Mouse (Mus musculus): Measurements from ENCODE around the gene Npas1. TPM values are rescaled to one million over a fixed set of nuclear protein-coding genes. Genes with fewer than 3 reads are reported as not detected.

The Npas1 gene
- total and polyA plus RNA-seq, 3 experiments = not detected

DNA sequence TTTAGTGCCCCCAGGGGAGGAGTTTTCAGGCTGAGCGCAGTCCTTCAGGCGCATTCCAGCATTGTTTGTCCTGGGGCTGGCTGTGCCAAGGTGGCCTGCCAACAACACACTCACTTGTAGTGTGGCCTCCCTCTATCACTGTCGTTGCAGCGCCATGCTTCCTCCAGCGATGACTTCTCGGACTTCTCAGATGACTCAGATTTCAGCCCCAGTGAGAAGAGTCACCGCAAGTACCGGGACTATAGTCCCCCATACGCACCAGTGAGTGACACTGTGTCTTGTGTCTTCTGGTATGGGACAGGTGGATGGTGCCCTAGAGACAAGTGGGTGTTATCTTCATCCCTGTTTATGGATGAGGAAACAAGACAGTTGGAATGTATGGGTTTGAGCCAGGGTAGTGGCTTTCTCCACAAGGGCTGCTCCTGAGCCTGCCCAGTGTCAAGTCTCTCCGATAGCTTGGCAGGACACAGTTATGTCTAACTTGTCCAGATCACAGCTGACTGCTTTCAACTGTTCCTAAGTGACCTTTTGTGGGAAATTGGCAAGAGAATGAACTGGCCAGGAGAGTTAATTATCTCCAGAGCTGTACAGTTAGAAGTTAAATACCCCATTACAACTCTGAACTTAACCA lies 60.3 kb downstream of the Npas1 start:
- DNase-seq = peak; percentile 57

DNA sequence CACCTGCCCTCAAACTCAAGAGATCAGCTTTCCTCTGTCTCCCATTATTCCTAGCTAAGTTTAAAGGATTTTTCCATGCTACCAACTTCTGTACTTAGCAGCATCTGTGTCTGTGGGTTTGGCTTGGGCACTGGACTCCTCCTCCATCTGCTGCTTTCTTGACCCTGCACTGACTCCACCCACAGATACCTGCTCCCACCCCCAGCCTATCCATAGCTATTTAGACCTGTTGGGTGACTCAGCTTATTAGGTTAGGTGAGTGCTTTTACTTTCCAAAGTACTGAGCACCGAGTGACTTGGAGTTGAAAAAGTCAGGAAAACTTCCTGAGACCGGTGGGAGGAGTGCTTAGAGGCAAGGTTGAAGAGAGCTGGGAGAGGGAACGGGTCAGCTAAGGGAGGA lies 62.1 kb downstream of the Npas1 start:
- no peak for DNase-seq

DNA sequence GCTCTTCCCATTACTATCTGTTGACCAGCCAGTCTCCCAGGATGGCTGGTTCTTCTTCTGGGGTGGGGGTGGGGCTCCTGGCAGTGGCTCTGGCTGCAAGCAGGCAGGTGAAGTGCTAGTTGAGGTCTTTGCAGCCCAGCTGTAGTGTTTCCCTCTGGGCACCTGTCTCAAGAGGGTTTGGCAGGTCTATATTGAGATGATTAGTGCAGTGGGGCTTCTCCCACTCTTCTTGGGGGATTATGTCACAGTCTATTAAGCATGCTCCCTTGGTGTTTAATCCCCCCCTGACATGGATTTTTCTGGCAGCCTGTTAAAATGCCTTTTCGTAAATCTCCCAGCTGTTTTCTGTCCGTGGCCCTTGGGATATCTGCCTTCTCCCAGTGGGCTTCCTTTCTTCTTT lies 64.6 kb downstream of the Npas1 start:
- DNase-seq = no peak

DNA sequence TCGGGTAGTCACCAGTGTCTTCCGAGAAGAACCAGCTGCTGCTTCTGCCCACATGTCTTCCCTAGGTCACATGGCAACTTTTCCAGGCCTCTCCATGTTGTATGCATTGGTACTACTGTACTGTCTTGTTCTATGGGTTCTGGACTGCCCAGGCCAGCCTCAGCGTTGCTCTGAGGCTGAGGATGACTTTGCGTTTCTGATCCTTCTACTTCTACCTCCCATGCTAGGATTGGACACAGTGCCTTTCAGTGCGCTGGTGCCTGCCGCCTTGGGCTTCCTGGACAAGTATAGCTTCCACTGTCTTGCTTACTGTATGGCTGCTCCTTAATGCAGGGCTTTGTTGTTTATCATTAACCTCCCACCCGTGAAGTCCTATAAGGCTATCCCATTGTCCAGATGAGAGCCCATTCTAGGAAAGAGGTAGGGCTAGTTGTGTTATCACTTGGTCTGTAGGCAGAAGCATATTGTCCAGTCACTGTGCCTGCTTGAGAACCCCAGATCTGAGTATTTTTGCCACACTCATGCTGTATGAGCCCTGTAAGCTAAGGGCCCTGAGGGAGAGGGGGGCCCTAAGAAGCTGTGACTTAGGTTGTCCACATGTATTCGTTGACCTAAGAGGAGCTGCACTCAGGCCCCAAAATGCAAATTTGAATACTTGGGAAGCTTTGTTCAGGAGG lies 65.2 kb downstream of the Npas1 start:
- no peak for DNase-seq

DNA sequence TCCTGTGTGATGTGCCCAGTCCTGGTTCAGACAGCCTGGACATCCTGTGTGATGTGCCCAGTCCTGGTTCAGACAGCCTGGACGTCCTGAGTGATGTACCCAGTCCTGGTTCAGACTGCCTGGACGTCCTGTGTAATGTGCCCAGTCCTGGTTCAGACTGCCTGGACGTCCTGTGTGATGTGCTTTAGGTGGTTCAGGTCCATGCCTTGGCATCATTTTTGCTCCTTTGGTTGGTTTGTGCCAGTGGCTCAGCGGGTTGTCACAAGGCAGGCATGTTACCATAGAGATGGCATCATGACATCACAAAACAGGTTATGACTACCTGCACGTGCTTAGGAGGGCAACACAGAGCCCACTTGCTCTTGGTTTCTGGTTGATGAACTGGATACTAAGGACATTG lies 66.4 kb downstream of the Npas1 start:
- no peak for DNase-seq

DNA sequence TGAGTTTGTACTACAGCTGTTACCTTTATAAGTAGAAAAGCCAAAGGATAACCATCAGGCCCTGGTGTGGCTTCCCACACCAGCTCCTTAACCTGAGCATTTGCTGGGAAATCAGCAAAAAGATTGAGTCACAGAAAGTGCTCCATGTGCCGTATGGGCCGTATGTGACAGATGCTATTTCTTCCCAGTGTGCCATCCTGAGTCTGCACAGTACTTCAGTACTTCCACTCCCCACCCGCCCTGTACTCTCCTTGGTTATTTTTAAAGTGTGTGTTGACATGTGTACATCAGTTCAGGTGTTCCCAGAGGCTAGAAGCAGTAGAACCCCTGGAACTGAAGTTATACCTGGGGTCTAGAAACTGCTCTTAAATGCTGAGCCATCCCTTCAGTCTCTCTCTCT lies 70.5 kb downstream of the Npas1 start:
- no peak for DNase-seq

Other genes with a start within 250 kb of the Npas1 start
- gene C5ar2, start 233.6 kb downstream of the Npas1 start, total RNA-seq (2021) = under 1 TPM; 0.52 to 0.59 TPM
- 0.43 and 0.71 TPM in 2 replicates for gene C5ar2, start 233.6 kb downstream of the Npas1 start, polyA plus RNA-seq (2012; rRNA removed)
- 10 to 100 TPM in 1 of 2 experiments, 1 to 10 TPM in 1; 5.7 to 10.4 TPM for gene C5ar1, start 218.2 kb downstream of the Npas1 start, total RNA-seq (2021)
- gene C5ar1, start 218.2 kb downstream of the Npas1 start, polyA plus RNA-seq (2012; rRNA removed) = 7.1 and 9.0 TPM in 2 replicates
- 10 to 100 TPM; 13.3 to 22.9 TPM for gene Inafm1, start 204.1 kb downstream of the Npas1 start, total RNA-seq (2021)
- 160 and 217 TPM in 2 replicates for gene Inafm1, start 204.1 kb downstream of the Npas1 start, polyA plus RNA-seq (2012; rRNA removed)
- gene Ccdc9, start 190.9 kb downstream of the Npas1 start, total RNA-seq (2021) = 10 to 100 TPM; 53.9 to 61.2 TPM
- gene Ccdc9, start 190.9 kb downstream of the Npas1 start, polyA plus RNA-seq (2012; rRNA removed) = 17.4 and 19.8 TPM in 2 replicates
- gene Bbc3, start 169.3 kb downstream of the Npas1 start, total RNA-seq (2021) = 1 to 10 TPM; 3.3 to 9.1 TPM
- gene Bbc3, start 169.3 kb downstream of the Npas1 start, polyA plus RNA-seq (2012; rRNA removed) = 62.4 and 114 TPM in 2 replicates
- gene Sae1, start 89.9 kb downstream of the Npas1 start, total RNA-seq (2021) = 10 to 100 TPM; 61.0 to 72.0 TPM
- 7.9 and 8.9 TPM in 2 replicates for gene Sae1, start 89.9 kb downstream of the Npas1 start, polyA plus RNA-seq (2012; rRNA removed)
- 10 to 100 TPM; 33.0 to 47.7 TPM for gene Zc3h4, start 76.8 kb downstream of the Npas1 start, total RNA-seq (2021)
- gene Zc3h4, start 76.8 kb downstream of the Npas1 start, polyA plus RNA-seq (2012; rRNA removed) = 40.7 and 48.8 TPM in 2 replicates
- 10 to 100 TPM; 31.1 to 76.6 TPM for gene Tmem160, start 24.9 kb downstream of the Npas1 start, total RNA-seq (2021)
- gene Tmem160, start 24.9 kb downstream of the Npas1 start, polyA plus RNA-seq (2012; rRNA removed) = 409 and 528 TPM in 2 replicates
- 10 to 100 TPM; 62.2 to 64.8 TPM for gene Arhgap35, start 137.3 kb upstream of the Npas1 start, total RNA-seq (2021)
- gene Arhgap35, start 137.3 kb upstream of the Npas1 start, polyA plus RNA-seq (2012; rRNA removed) = 21.6 and 26.2 TPM in 2 replicates
- gene Ceacam15, start 198.0 kb upstream of the Npas1 start, total RNA-seq (2021) = not detected
- gene Ceacam15, start 198.0 kb upstream of the Npas1 start, polyA plus RNA-seq (2012; rRNA removed) = not detected in 2 replicates
- gene Ceacam9, start 244.2 kb upstream of the Npas1 start, total RNA-seq (2021) = not detected
- not detected in 2 replicates for gene Ceacam9, start 244.2 kb upstream of the Npas1 start, polyA plus RNA-seq (2012; rRNA removed)

All from adrenal gland, adult 2 months (tissue).